Mouse (Mus musculus): ENCODE measurements around the gene Zfp879.

DNA sequence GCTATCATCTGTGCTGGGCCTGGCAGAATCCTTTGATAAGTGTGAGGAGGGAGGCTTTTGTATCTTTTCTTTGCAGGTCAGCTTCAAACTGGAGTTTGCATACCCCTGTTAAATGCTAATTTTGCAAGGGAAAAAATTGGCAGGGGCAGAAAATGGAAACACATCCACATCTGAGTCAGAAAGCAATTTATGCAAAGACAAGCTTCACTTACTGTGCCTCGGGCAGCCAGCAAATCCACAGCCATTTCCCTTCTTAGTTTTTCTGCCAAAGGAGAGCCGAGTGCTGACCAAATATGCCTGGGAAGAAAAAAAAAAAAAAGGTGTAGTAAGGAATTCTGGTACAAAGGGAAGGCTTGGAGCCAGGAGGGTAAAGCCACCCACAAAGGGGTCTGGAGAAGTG is 15.1 kb downstream of the Zfp879 start:
- TF ChIP-seq POLR2A (IDR thresholded peaks at IDR 0.05; ENCODE audit: borderline replicate concordance, extremely low read depth, insufficient read depth, insufficient read length, poor library complexity, severe bottlenecking) (no peak), CTCF (IDR thresholded peaks at IDR 0.05; ENCODE audit: borderline replicate concordance, extremely low read depth, insufficient read depth, insufficient read length) (no peak)
